ENCODE assay signal across 9 mouse cellular contexts in the genomic region with DNA sequence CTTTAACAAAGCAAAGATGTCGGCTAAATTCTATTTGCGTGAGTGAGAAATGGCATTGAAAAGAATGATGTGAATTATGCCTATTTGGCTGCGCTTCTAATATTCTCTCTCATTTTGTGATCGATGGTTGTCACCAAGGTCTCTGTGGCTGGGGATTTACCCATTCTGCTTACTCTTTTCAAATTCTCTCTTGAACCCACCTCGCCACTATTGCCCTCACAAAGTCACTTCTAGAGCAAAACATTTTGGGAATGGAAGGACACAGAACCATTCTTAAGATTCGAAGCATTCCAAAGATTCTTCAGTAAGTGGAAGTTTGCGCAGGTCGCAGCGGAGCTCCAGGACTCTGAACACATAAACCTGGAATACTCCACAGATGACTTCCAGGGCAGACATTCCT. TPM values are rescaled to one million over a fixed set of nuclear protein-coding genes. Genes with fewer than 3 reads are reported as not detected.
A peak's percentile ranks its signal among the peaks of the same experiment; 100 is the strongest.
DNase-seq lines count a peak whose midpoint lies in the region; ATAC-seq and TF ChIP-seq lines count a peak whose summit lies in the region.
"Had no signal": no experiment of that assay in that cellular context is flagged by ENCODE, and none has a peak within 500 bp of the region (broad histone marks: within the 10 kb centered on the region; RNA-seq: fewer than 3 reads in every experiment).

No protein-coding gene starts in this region.

- H3K9me3 ChIP-seq in lung, embryonic 14.5 days (ENCODE audit: low read depth, low read length): no peaks in the 10 kb centered on the region
- H3K9me3 ChIP-seq in embryonic facial prominence, embryonic 14.5 days (ENCODE audit: control insufficient read depth, low read length): no peaks in the 10 kb centered on the region
- no peaks in the 10 kb centered on the region for H3K9me3 ChIP-seq in intestine, embryonic 16.5 days (ENCODE audit: control insufficient read depth, low read length)
- H3K9me3 ChIP-seq in neural tube, embryonic 12.5 days: peaks cover 6% of the 10 kb centered on the region; the same call in 1 of the 2 replicates

- no peak for DNase-seq in lung, embryonic 14.5 days
- DNase-seq in lung, postnatal 4 days: no peak
- DNase-seq in embryonic facial prominence, embryonic 14.5 days (ENCODE audit: low spot score): no peak
- DNase-seq in left cerebral cortex, postnatal 36 days (ENCODE audit: low spot score in 2 of 2): no peak
- no peak for DNase-seq in ovary, postnatal 10 days (ENCODE audit: low spot score)

- H3K9ac ChIP-seq in lung, embryonic 14.5 days: peak overlapping the region; percentile 92
- H3K9ac ChIP-seq in embryonic facial prominence, embryonic 14.5 days (ENCODE audit: low read depth, low read length): peak overlapping the region; percentile 95
- H3K9ac ChIP-seq in intestine, embryonic 16.5 days (ENCODE audit: low read depth, low read length): peak overlapping the region; percentile 54; the same call in 1 of the 2 replicates
- H3K9ac ChIP-seq in neural tube, embryonic 12.5 days: 0 out of 2 replicates have a peak overlapping the region, but pooled peaks have one; percentile 41

- ATAC-seq in lung, embryonic 14.5 days (ENCODE audit: insufficient read depth): no peak
- ATAC-seq in embryonic facial prominence, embryonic 14.5 days (ENCODE audit: low read depth): no peak
- ATAC-seq in intestine, embryonic 16.5 days: no peak
- 0 out of 2 replicates have a peak, but pooled peaks have one; percentile 1 for ATAC-seq in neural tube, embryonic 12.5 days (ENCODE audit: low FRiP score, low read depth)
- ATAC-seq in megakaryocyte-erythroid progenitor cell, adult 5-6 weeks (replicated peaks; ENCODE audit: low FRiP score, low TSS enrichment, poor library complexity, severe bottlenecking): no peak

- peak overlapping the region; percentile 80 for H3K4me3 ChIP-seq in lung, embryonic 14.5 days (ENCODE audit: low read depth, low read length)
- H3K4me3 ChIP-seq in embryonic facial prominence, embryonic 14.5 days (ENCODE audit: low read depth, low read length): peak overlapping the region; percentile 80
- H3K4me3 ChIP-seq in intestine, embryonic 16.5 days (ENCODE audit: low read length): peak overlapping the region; percentile 78
- H3K4me3 ChIP-seq in neural tube, embryonic 12.5 days: peak overlapping the region; percentile 93

- peaks cover 26% of the 10 kb centered on the region for H3K36me3 ChIP-seq in lung, embryonic 14.5 days (ENCODE audit: insufficient read depth)
- H3K36me3 ChIP-seq in embryonic facial prominence, embryonic 14.5 days (ENCODE audit: control insufficient read depth, insufficient read depth, low read length): peaks cover 20% of the 10 kb centered on the region
- peaks cover 7% of the 10 kb centered on the region for H3K36me3 ChIP-seq in intestine, embryonic 16.5 days (ENCODE audit: control insufficient read depth, insufficient read depth, low read length)
- peaks cover 23% of the 10 kb centered on the region for H3K36me3 ChIP-seq in neural tube, embryonic 12.5 days

- H3K27ac ChIP-seq in lung, embryonic 14.5 days (ENCODE audit: low read depth): peak overlapping the region; percentile 26; the same call in 1 of the 2 replicates
- H3K27ac ChIP-seq in embryonic facial prominence, embryonic 14.5 days (replicated peaks; ENCODE audit: low read depth, low read length): peak overlapping the region; percentile 50
- H3K27ac ChIP-seq in intestine, embryonic 16.5 days (ENCODE audit: low read length): peak overlapping the region; percentile 8; the same call in 1 of the 2 replicates
- H3K27ac ChIP-seq in neural tube, embryonic 12.5 days: no peak overlapping the region

- H3K27me3 ChIP-seq in lung, embryonic 14.5 days (ENCODE audit: insufficient read depth, low read length): no peaks in the 10 kb centered on the region
- no peaks in the 10 kb centered on the region for H3K27me3 ChIP-seq in embryonic facial prominence, embryonic 14.5 days (replicated peaks; ENCODE audit: control insufficient read depth, insufficient read depth, low read length)
- H3K27me3 ChIP-seq in intestine, embryonic 16.5 days (replicated peaks; ENCODE audit: control insufficient read depth, insufficient read depth, low read length): no peaks in the 10 kb centered on the region
- no peaks in the 10 kb centered on the region for H3K27me3 ChIP-seq in neural tube, embryonic 12.5 days (replicated peaks)

- TF ChIP-seq CTCF in lung, embryonic 14.5 days (IDR thresholded peaks at IDR 0.05; ENCODE audit: low read depth): no peak

- intact Hi-C loops in left cerebral cortex, postnatal 36 days (cut with DNase I): no loop called here

- H3K4me1 ChIP-seq in lung, embryonic 14.5 days (ENCODE audit: insufficient read depth): no peaks in the 10 kb centered on the region
- peaks cover 17% of the 10 kb centered on the region for H3K4me1 ChIP-seq in embryonic facial prominence, embryonic 14.5 days (ENCODE audit: control insufficient read depth, insufficient read depth, low read length)
- H3K4me1 ChIP-seq in intestine, embryonic 16.5 days (ENCODE audit: control insufficient read depth, insufficient read depth, low read length): peaks cover 18% of the 10 kb centered on the region
- H3K4me1 ChIP-seq in neural tube, embryonic 12.5 days: peaks cover 20% of the 10 kb centered on the region

- peak overlapping the region; percentile 64 for H3K4me2 ChIP-seq in lung, embryonic 14.5 days
- peak overlapping the region; percentile 71 for H3K4me2 ChIP-seq in embryonic facial prominence, embryonic 14.5 days (ENCODE audit: low read depth, low read length)
- peak overlapping the region; percentile 74 for H3K4me2 ChIP-seq in intestine, embryonic 16.5 days (ENCODE audit: low read depth, low read length)
- peak overlapping the region; percentile 68 for H3K4me2 ChIP-seq in neural tube, embryonic 12.5 days (replicated peaks)

- 3% methylated on average over 9 of the region's 9 CpGs for WGBS in lung, embryonic 14.5 days
- 5% methylated on average over 9 of the region's 9 CpGs for WGBS in embryonic facial prominence, embryonic 14.5 days
- WGBS in intestine, embryonic 16.5 days: 4% methylated on average over 9 of the region's 9 CpGs
- WGBS in neural tube, embryonic 12.5 days: 13% methylated on average over 9 of the region's 9 CpGs

RNA-seq across cellular contexts. Expression of gene Zfp871, which starts 0.5 kb away (rescaled TPM):
- 58.3 and 58.6 TPM in 2 replicates for polyA plus RNA-seq in lung, embryonic 14.5 days (2014; fragmentation: Nextera tagmentation; extraction: Ambion mirVana)
- 39.8 and 53.0 TPM in 2 replicates for polyA plus RNA-seq in embryonic facial prominence, embryonic 14.5 days (2014; fragmentation: Nextera tagmentation; extraction: Ambion mirVana)
- 26.5 and 27.0 TPM in 2 replicates for polyA plus RNA-seq in intestine, embryonic 16.5 days (2015; fragmentation: Nextera tagmentation; extraction: Ambion mirVana)
- polyA plus RNA-seq in neural tube, embryonic 12.5 days (2016; fragmentation: Nextera tagmentation; extraction: Ambion mirVana): 39.9 and 44.9 TPM in 2 replicates
- 10 to 100 TPM; 66.0 to 88.5 TPM for total RNA-seq in left cerebral cortex, postnatal 36 days (2021)
- total RNA-seq in megakaryocyte-erythroid progenitor cell, adult 5-6 weeks (2014; fragmentation: Nextera tagmentation): 33.5 and 53.2 TPM in 2 replicates
- 18.9 and 29.5 TPM in 2 replicates for total RNA-seq in megakaryocyte-erythroid progenitor cell, adult 5-6 weeks (2017)

RNA-seq across cellular contexts. Expression of gene Zfp811, which starts 21.2 kb away (rescaled TPM):
- 2.5 and 3.0 TPM in 2 replicates for polyA plus RNA-seq in lung, embryonic 14.5 days (2014; fragmentation: Nextera tagmentation; extraction: Ambion mirVana)
- 2.8 and 3.5 TPM in 2 replicates for polyA plus RNA-seq in embryonic facial prominence, embryonic 14.5 days (2014; fragmentation: Nextera tagmentation; extraction: Ambion mirVana)
- polyA plus RNA-seq in intestine, embryonic 16.5 days (2015; fragmentation: Nextera tagmentation; extraction: Ambion mirVana): 3.0 and 3.4 TPM in 2 replicates
- polyA plus RNA-seq in neural tube, embryonic 12.5 days (2016; fragmentation: Nextera tagmentation; extraction: Ambion mirVana): 43.4 and 44.3 TPM in 2 replicates
- 1 to 10 TPM; 5.7 to 8.5 TPM for total RNA-seq in left cerebral cortex, postnatal 36 days (2021)
- not detected in 2 replicates for total RNA-seq in megakaryocyte-erythroid progenitor cell, adult 5-6 weeks (2014; fragmentation: Nextera tagmentation)
- total RNA-seq in megakaryocyte-erythroid progenitor cell, adult 5-6 weeks (2017): 0.11 TPM in 1 of 2 replicates, not detected in the other
- polyA plus RNA-seq: liver, adult 2 months had no signal

RNA-seq across cellular contexts. Expression of gene Zfp799, which starts 41.5 kb away (rescaled TPM):
- 16.1 and 19.0 TPM in 2 replicates for polyA plus RNA-seq in lung, embryonic 14.5 days (2014; fragmentation: Nextera tagmentation; extraction: Ambion mirVana)
- 14.5 and 15.4 TPM in 2 replicates for polyA plus RNA-seq in embryonic facial prominence, embryonic 14.5 days (2014; fragmentation: Nextera tagmentation; extraction: Ambion mirVana)
- polyA plus RNA-seq in intestine, embryonic 16.5 days (2015; fragmentation: Nextera tagmentation; extraction: Ambion mirVana): 8.2 and 9.8 TPM in 2 replicates
- polyA plus RNA-seq in neural tube, embryonic 12.5 days (2016; fragmentation: Nextera tagmentation; extraction: Ambion mirVana): 15.7 and 17.3 TPM in 2 replicates
- total RNA-seq in left cerebral cortex, postnatal 36 days (2021): 10 to 100 TPM; 24.2 to 32.7 TPM
- 3.6 and 4.4 TPM in 2 replicates for total RNA-seq in megakaryocyte-erythroid progenitor cell, adult 5-6 weeks (2014; fragmentation: Nextera tagmentation)
- 1.5 and 6.1 TPM in 2 replicates for total RNA-seq in megakaryocyte-erythroid progenitor cell, adult 5-6 weeks (2017)

Comparison
In these comparisons a context has a peak if more than half of its experiments do, and no peak if none do; other contexts are left out.
1. H3K9ac ChIP-seq: peak in every context shown above with its lines; median percentile 95 in embryonic facial prominence, embryonic 14.5 days; 92 in lung, embryonic 14.5 days; 54 in intestine, embryonic 16.5 days; 41 in neural tube, embryonic 12.5 days.